Mouse (Mus musculus) limb, embryonic 12.5 days (tissue): ENCODE data around the gene Vmn2r56. TPM values are rescaled to one million over a fixed set of nuclear protein-coding genes. Genes with fewer than 3 reads are reported as not detected.
"Not testable (repeated sequence)": the region's sequence is repeated elsewhere in the genome, so short reads cannot be mapped to it uniquely, and the experiment has no call there.

Experiments used
- ATAC-seq: fragments of 200-750 bp; cut with Nextera tagmentation; 2 replicates; pipeline ENCODE4 v1.8.0; 2017; ENCODE audit warnings: low read depth, moderate TSS enrichment; ENCODE audit not compliant: insufficient number of reproducible peaks, insufficient read depth, low FRiP score, low TSS enrichment
- H3K27ac ChIP-seq: fragments of 300-500 bp; sonication (generic); 2 replicates; pipeline ENCODE4 v1.5.1; 2016; ENCODE audit warnings: mild to moderate bottlenecking, moderate library complexity
- H3K27me3 ChIP-seq: fragments of 300-500 bp; sonication (generic); 2 replicates; pipeline ENCODE4 v1.6.1; 2016; ENCODE audit warnings: mild to moderate bottlenecking, moderate library complexity
- H3K36me3 ChIP-seq: fragments of 300-500 bp; sonication (generic); 2 replicates; pipeline ENCODE4 v1.6.1; 2016; ENCODE audit warnings: mild to moderate bottlenecking, moderate library complexity
- H3K4me1 ChIP-seq: fragments of 300-500 bp; sonication (generic); replicated peaks from 2 replicates; pipeline ENCODE4 v1.6.1; 2016
- H3K4me2 ChIP-seq: fragments of 300-500 bp; sonication (generic); 2 replicates; pipeline ENCODE4 v1.6.1; 2016; ENCODE audit warnings: mild to moderate bottlenecking, moderate library complexity
- H3K4me3 ChIP-seq: fragments of 300-500 bp; sonication (generic); replicated peaks from 2 replicates; pipeline ENCODE4 v1.5.1; 2016; ENCODE audit warnings: mild to moderate bottlenecking
- H3K9ac ChIP-seq: fragments of 300-500 bp; sonication (generic); replicated peaks from 2 replicates; pipeline ENCODE4 v1.6.1; 2016; ENCODE audit warnings: mild to moderate bottlenecking, moderate library complexity
- H3K9me3 ChIP-seq: fragments of 300-500 bp; sonication (generic); 2 replicates; pipeline ENCODE4 v1.6.1; 2016; ENCODE audit warnings: mild to moderate bottlenecking, moderate library complexity
- WGBS: fragments of 180-500 bp; shearing (Covaris S2); methylation state at CpG from one replicate; pipeline ENCODE4 v1.1.7; 2016; 5-methylcytosine and 5-hydroxymethylcytosine counted together
- polyA plus RNA-seq: library from polyadenylated mRNA; unstranded; fragments of >200 nt; fragmentation: Nextera tagmentation; extraction: Ambion mirVana; gene quantifications from 2 replicates; pipeline ENCODE4 v1.2.1, GENCODE M21; 2016

The Vmn2r56 gene
- not detected in 2 replicates for polyA plus RNA-seq

GRCm38 (mm10) chr7:12734904-12735303 lies at the start of gene Vmn2r56:
Vmn2r56 (minus strand) TSS chr7:12735004.
- peaks cover 5% of the 10 kb centered on the region; the same call in 1 of the 2 replicates for H3K9me3 ChIP-seq
- H3K27me3 ChIP-seq, result no peaks in the 10 kb centered on the region
- no peak within 1 kb of the TSS for H3K4me3 ChIP-seq
- WGBS, result 46% methylated on average over 1 of the region's 1 CpGs
- no peak for ATAC-seq
- H3K27ac ChIP-seq, result no peak within 1 kb of the TSS
- H3K9ac ChIP-seq, result no peak within 1 kb of the TSS
- H3K4me1 ChIP-seq, result no peaks in the 10 kb centered on the region
- H3K36me3 ChIP-seq, result no peaks in the 10 kb centered on the region
- H3K4me2 ChIP-seq, result no peak within 1 kb of the TSS

- Histone ChIP-seq H3K4me1 (peaks cover 10% of the 10 kb centered on the region), H3K36me3 (peaks cover 2% of the 10 kb centered on the region), H3K9me3 (no peaks in the 10 kb centered on the region), H3K27me3 (no peaks in the 10 kb centered on the region), H3K9ac (peak overlapping the region; percentile 75), H3K4me2 (peak overlapping the region; percentile 91), H3K27ac (0 out of 2 replicates have a peak overlapping the region, but pooled peaks have one; percentile 4), H3K4me3 (peak overlapping the region; percentile 70)
- under 1% methylated on average over 57 of the region's 57 CpGs for WGBS
- ATAC-seq, result peak; percentile 86
Measured at GRCm38 (mm10) chr7:12780151-12780830, 45.5 kb upstream of the Vmn2r56 start.

GRCm38 (mm10) chr7:12779782-12780150 lies 45.0 kb upstream of the Vmn2r56 start:
- H3K4me3 ChIP-seq, result peak overlapping the region; percentile 70
- no peaks in the 10 kb centered on the region for H3K9me3 ChIP-seq
- ATAC-seq, result peak; percentile 43
- H3K36me3 ChIP-seq, result peaks cover 7% of the 10 kb centered on the region
- WGBS, result 22% methylated on average over 10 of the region's 10 CpGs
- peak overlapping the region; percentile 75 for H3K9ac ChIP-seq
- H3K27me3 ChIP-seq, result no peaks in the 10 kb centered on the region
- peak overlapping the region; percentile 91 for H3K4me2 ChIP-seq
- peaks cover 10% of the 10 kb centered on the region for H3K4me1 ChIP-seq
- no peak overlapping the region for H3K27ac ChIP-seq

- H3K4me3 ChIP-seq, result no peak overlapping the region; the same call in 1 of the 2 replicates
- no peaks in the 10 kb centered on the region for H3K9me3 ChIP-seq
- no peak overlapping the region for H3K27ac ChIP-seq
- no peak for ATAC-seq
- H3K4me1 ChIP-seq, result peaks cover 10% of the 10 kb centered on the region
- no peaks in the 10 kb centered on the region for H3K27me3 ChIP-seq
- peaks cover 13% of the 10 kb centered on the region for H3K36me3 ChIP-seq
- WGBS, result 93% methylated on average over 5 of the region's 5 CpGs
- peak overlapping the region; percentile 91 for H3K4me2 ChIP-seq
- H3K9ac ChIP-seq, result peak overlapping the region; percentile 75; the same call in 1 of the 2 replicates
Measured at GRCm38 (mm10) chr7:12779141-12779540, 44.3 kb upstream of the Vmn2r56 start.

DNA sequence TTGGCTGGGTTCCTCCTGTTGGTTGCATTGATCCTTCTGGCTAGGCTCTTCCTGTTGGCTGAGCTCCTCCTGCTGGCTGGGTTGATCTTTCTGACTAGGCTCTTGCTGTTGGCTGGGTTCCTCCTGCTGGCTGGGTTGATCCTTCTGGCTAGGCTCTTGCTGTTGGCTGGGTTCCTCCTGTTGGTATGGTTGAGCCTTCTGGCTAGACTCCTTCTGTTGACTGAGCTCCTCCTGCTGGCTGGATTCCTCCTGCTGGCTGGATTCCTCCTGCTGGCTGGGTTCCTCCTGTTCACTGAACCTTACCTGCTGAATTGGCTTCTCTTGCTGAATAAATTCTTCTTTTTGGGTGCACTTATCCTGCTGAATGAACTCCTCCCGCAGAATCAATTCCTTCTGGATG lies 39.8 kb upstream of the Vmn2r56 start:
- 96% methylated on average over 1 of the region's 1 CpGs for WGBS

DNA sequence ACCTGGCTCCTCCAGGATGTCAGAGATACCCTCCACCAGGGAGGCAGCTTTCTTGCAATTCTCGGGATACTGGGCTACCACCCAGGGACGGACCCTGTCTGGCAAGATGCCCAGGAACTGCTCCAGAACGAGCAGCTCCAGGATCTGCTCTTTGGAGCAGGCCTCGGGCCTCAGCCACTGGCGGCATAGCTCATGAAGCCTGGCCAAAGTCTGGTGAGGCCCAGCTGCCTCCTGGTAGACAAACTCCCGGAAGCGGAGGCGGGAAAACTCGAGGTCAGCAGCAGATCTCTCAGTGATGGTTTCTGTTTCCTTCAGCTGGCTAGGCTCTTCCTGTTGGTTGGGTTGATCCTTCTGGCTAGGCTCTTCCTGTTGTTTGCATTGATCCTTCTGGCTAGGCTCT lies 39.3 kb upstream of the Vmn2r56 start:
- Histone ChIP-seq H3K4me2 (no peak overlapping the region), H3K36me3 (peaks cover 62% of the 10 kb centered on the region), H3K27me3 (no peaks in the 10 kb centered on the region), H3K9me3 (no peaks in the 10 kb centered on the region), H3K9ac (no peak overlapping the region), H3K27ac (no peak overlapping the region), H3K4me1 (no peaks in the 10 kb centered on the region), H3K4me3 (no peak overlapping the region)
- ATAC-seq, result no peak
- 88% methylated on average over 9 of the region's 9 CpGs for WGBS

More for the DNA sequence above, 39.8 kb upstream of the Vmn2r56 start:
- Histone ChIP-seq H3K27ac (no peak overlapping the region), H3K9ac (no peak overlapping the region), H3K4me2 (no peak overlapping the region), H3K9me3 (no peaks in the 10 kb centered on the region), H3K27me3 (no peaks in the 10 kb centered on the region), H3K4me1 (peaks cover 4% of the 10 kb centered on the region), H3K4me3 (no peak overlapping the region), H3K36me3 (peaks cover 57% of the 10 kb centered on the region)
- ATAC-seq, result no peak

DNA sequence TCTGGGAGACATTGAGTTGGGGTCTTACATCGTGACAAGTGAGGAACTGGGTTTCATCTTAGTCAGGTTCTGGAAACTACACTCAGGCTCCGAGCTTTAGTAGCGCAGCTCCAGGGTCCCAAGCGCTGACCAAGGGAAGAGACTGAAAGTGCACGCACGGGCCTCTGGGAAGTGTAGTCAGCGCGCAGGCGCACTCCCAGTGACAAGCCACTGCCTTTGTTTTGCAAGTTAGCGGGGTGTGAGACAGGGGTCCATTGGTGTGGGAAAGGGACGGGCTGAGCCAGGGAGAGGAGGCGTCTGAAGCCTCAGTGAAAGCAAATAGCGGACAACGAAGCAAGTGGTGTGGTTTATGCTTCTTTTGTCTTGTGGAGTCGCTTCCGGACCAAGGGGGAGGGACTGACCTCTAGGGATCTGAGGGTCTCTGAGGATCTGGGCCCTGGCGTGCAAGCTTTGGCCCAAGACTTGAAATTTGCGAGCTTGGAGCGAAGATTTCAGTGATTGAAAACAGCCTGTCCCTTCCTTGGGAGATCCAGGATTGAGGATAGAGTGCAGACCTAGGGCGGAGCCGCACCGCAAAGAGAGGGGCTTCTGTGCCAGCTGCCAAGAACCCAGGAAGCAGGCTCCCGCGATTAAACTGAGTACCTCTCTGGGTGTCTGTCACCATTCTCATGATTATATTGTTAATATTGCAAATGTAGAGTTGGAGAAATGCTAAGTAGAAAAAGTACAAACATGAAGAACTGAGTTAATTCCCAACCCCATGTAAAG lies 14.8 kb upstream of the Vmn2r56 start:
- Histone ChIP-seq H3K4me2 (peak overlapping the region; percentile 31), H3K9ac (no peak overlapping the region), H3K4me3 (no peak overlapping the region; the same call in 1 of the 2 replicates), H3K27ac (no peak overlapping the region), H3K27me3 (no peaks in the 10 kb centered on the region), H3K4me1 (no peaks in the 10 kb centered on the region), H3K9me3 (peaks cover 11% of the 10 kb centered on the region; the same call in 1 of the 2 replicates), H3K36me3 (no peaks in the 10 kb centered on the region)
- 73% methylated on average over 24 of the region's 24 CpGs for WGBS
- ATAC-seq, result no peak

GRCm38 (mm10) chr7:12684903-12685302 lies 49.9 kb downstream of the Vmn2r56 start, which contains the start of gene Vmn2r55:
Vmn2r55 (minus strand) TSS chr7:12685003.
- not testable (repeated sequence) for H3K9ac ChIP-seq, H3K27me3 ChIP-seq, H3K36me3 ChIP-seq, H3K4me1 ChIP-seq, H3K4me3 ChIP-seq, H3K9me3 ChIP-seq, H3K4me2 ChIP-seq, ATAC-seq, H3K27ac ChIP-seq
- WGBS, result 90% methylated on average over 3 of the region's 3 CpGs

GRCm38 (mm10) chr7:12640219-12640618 lies 94.6 kb downstream of the Vmn2r56 start, which contains the start of gene Vmn2r54:
Vmn2r54 (minus strand) TSS chr7:12640319.
- H3K36me3 ChIP-seq, H3K9ac ChIP-seq, H3K27me3 ChIP-seq, ATAC-seq, H3K4me1 ChIP-seq, H3K4me3 ChIP-seq, H3K9me3 ChIP-seq, H3K27ac ChIP-seq, H3K4me2 ChIP-seq: not testable (repeated sequence)
- WGBS, result 81% methylated on average over 3 of the region's 4 CpGs
